Mouse (Mus musculus): Measurements from ENCODE around the gene 5031439G07Rik. TPM values are rescaled to one million over a fixed set of nuclear protein-coding genes. Genes with fewer than 3 reads are reported as not detected.
"Not testable (repeated sequence)": the region's sequence is repeated elsewhere in the genome, so short reads cannot be mapped to it uniquely, and the experiment has no call there.

5031439G07Rik gene
- not detected in 2 replicates for polyA plus RNA-seq (2012; ENCODE audit: insufficient read depth, insufficient read length, low replicate concordance, missing spikeins)

DNA sequence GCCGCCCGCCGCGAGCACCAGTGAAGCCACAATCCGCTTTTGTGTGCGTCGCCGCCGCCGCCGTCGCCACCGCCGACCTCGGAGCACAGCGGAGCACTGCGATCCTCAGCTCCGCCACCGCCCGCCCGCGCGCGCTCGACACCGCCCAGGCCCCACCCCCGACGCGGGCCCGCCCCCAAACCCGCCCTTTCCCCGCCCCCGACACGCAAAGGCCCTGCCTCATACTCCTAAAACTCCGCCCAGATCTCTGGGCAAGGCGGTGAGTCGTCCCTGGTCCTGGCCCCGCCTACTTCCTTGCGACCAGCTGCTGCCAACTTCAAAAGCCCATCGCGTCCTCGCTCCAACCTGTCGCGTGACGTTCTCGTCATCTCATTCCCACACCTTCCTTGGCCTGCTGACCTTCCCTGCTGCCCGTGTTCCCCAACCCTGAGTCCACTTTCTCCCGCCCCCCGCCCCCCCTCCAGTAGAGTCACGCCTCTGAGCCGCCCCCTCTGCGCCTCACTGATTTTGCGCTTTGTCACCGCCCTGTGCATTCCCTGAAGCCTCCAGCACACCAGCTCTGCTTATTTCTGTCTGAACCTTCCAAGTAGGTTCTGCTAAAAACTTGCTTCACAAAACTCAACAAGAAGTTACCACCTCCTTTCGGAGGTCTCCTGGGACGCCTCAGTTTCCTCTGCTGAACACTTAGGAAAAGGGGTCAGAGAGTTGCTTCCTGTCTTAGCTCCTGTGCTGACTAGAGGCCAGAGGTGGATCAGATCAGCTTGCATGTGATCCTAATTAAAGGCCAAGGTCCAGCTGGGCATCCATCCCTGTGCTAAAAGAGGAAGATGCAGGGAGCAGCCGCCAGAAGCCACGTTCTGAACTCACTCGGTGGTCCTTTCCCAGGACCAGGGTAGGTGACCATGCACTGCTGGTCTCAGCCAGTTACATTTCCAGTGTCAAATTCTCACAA lies at the start of gene 5031439G07Rik:
5031439G07Rik (minus strand) TSS at position 678 of the 952 bp plus-strand sequence.
- Histone ChIP-seq H3K4me1 (ENCODE audit: control insufficient read depth, insufficient read depth, low read length) (peaks cover 44% of the 10 kb centered on the region), H3K27ac (ENCODE audit: insufficient read depth, low read depth, low read length) (peak within 1 kb of the TSS; percentile 50), H3K4me3 (ENCODE audit: insufficient read depth, low read depth, low read length) (peak within 1 kb of the TSS; percentile 95)
- WGBS = 3% methylated on average over 59 of the region's 59 CpGs
- TF ChIP-seq POLR2A (IDR thresholded peaks at IDR 0.05; ENCODE audit: insufficient read depth, low read depth, low read length) (0 out of 2 replicates have a peak, but pooled peaks have one; percentile 42), CTCF (IDR thresholded peaks at IDR 0.05; ENCODE audit: insufficient read depth, low read depth, low read length) (no peak)

- peak overlapping the region; percentile 1; the same call in 1 of the 2 replicates for H3K27ac ChIP-seq (ENCODE audit: insufficient read depth, low read depth, low read length)
- no peak for TF ChIP-seq CTCF (IDR thresholded peaks at IDR 0.05; ENCODE audit: insufficient read depth, low read depth, low read length)
- TF ChIP-seq POLR2A (IDR thresholded peaks at IDR 0.05; ENCODE audit: insufficient read depth, low read depth, low read length) = no peak
- WGBS = 2% methylated on average over 8 of the region's 8 CpGs
- H3K4me1 ChIP-seq (ENCODE audit: control insufficient read depth, insufficient read depth, low read length) = peaks cover 35% of the 10 kb centered on the region
- peak overlapping the region; percentile 67 for H3K4me3 ChIP-seq (ENCODE audit: insufficient read depth, low read depth, low read length)
These were observed 49.0 kb upstream of the 5031439G07Rik start for GRCm38 (mm10) chr15:85037343-85037690.

DNA sequence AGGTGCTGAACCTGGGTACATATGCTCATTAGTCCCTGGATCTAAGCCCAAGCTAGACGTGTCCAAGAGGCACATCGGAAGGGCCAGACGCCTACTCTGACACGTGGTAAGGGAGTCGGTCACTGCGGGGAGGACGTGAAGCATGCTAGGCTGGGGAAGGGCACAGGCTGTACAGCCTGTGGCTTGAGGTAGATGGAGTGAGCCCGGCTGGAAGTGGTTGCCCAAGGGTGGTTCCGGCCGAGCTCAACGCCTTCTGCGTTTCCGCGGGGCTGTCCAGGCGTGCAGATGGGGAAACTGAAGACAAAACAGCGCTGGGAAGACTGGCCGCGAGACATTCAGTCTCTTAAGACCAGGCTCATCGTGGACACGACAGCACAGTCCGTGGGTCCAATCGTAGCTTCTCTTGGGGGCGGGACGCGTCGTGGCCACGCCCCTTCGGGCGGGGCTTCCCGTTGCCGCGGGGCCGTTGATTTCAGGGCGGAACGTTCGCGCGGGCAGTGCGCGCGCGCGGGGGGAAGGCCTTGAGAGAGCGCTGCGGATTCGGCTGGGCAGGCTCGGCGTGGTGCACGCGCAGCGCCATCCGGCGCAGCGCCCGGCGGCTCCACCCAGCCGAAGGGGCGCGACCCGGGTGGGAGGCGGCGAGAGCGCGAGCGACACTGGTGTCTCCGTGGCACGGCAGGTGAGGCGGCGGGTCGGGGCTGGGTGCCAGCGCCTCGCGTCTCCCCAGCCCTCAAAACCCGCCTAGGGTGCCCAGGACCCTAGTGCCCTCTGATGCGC lies 48.4 kb upstream of the 5031439G07Rik start:
- 1% methylated on average over 75 of the region's 75 CpGs for WGBS
- peak overlapping the region; percentile 67 for H3K4me3 ChIP-seq (ENCODE audit: insufficient read depth, low read depth, low read length)
- H3K4me1 ChIP-seq (ENCODE audit: control insufficient read depth, insufficient read depth, low read length) = peaks cover 32% of the 10 kb centered on the region
- TF ChIP-seq CTCF (IDR thresholded peaks at IDR 0.05; ENCODE audit: insufficient read depth, low read depth, low read length) (no peak), POLR2A (IDR thresholded peaks at IDR 0.05; ENCODE audit: insufficient read depth, low read depth, low read length) (peak; percentile 77)
- peak overlapping the region; percentile 42 for H3K27ac ChIP-seq (ENCODE audit: insufficient read depth, low read depth, low read length)

GRCm38 (mm10) chr15:85033916-85034315 lies 45.6 kb upstream of the 5031439G07Rik start:
- not testable (repeated sequence) for H3K27ac ChIP-seq (ENCODE audit: insufficient read depth, low read depth, low read length)
- peaks cover 17% of the 10 kb centered on the region for H3K4me1 ChIP-seq (ENCODE audit: control insufficient read depth, insufficient read depth, low read length)
- WGBS = 71% methylated on average over 7 of the region's 7 CpGs

DNA sequence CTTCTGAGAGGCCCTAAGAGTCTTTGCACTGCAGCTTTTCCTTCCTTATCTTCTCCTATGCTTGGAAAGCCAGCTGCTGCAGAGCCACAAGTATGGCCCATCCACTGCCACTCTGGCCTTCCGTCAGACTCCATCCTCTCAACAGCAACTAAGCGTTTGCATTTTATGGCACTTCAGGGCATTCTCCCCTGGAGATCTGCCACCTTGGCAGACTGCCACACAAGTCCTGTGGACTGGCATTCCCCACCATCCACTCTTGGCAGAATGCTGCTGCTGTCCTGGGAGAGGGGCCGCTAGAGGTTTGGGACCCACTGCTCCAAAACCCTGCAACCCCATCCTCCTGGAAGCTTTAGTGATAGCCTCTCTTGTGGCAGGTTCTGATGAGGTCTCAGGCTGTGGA lies 43.5 kb upstream of the 5031439G07Rik start:
- TF ChIP-seq POLR2A (IDR thresholded peaks at IDR 0.05; ENCODE audit: insufficient read depth, low read depth, low read length) (no peak), CTCF (IDR thresholded peaks at IDR 0.05; ENCODE audit: insufficient read depth, low read depth, low read length) (no peak)
- Histone ChIP-seq H3K4me1 (ENCODE audit: control insufficient read depth, insufficient read depth, low read length) (peaks cover 6% of the 10 kb centered on the region; the same call in 1 of the 2 replicates), H3K4me3 (ENCODE audit: insufficient read depth, low read depth, low read length) (no peak overlapping the region), H3K27ac (ENCODE audit: insufficient read depth, low read depth, low read length) (no peak overlapping the region)
- WGBS = 43% methylated on average over 3 of the region's 3 CpGs

More at GRCm38 (mm10) chr15:85033916-85034315, 45.6 kb upstream of the 5031439G07Rik start:
- H3K4me3 ChIP-seq (ENCODE audit: insufficient read depth, low read depth, low read length) = not testable (repeated sequence)

DNA sequence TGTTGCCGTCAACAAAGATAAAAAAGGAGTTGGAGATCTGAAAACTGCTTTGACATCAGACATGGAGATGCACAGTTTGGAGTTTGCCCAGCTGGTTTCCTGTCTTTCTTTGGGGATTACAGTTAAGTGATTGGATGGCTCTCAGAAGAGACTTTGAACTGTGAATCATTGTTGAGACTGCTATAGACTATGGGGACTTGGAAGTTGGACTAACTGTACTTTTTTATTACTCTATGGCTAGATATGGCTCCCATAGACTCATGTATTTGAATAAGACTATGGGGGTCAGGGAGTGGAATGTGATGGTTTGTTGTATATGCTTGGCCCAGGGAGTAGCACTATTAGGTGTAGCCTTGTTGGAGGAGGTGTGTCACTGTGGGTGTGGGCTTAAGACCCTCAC lies 42.3 kb upstream of the 5031439G07Rik start:
- H3K4me1 ChIP-seq (ENCODE audit: control insufficient read depth, insufficient read depth, low read length); H3K27ac ChIP-seq (ENCODE audit: insufficient read depth, low read depth, low read length); H3K4me3 ChIP-seq (ENCODE audit: insufficient read depth, low read depth, low read length): not testable (repeated sequence)
- 88% methylated on average over 1 of the region's 1 CpGs for WGBS

GRCm38 (mm10) chr15:85028648-85029047 lies 40.3 kb upstream of the 5031439G07Rik start, which contains the start of gene Fam118a:
Fam118a (plus strand) TSS chr15:85028948.
- 78% methylated on average over 1 of the region's 1 CpGs for WGBS
- H3K4me1 ChIP-seq (ENCODE audit: control insufficient read depth, insufficient read depth, low read length); H3K4me3 ChIP-seq (ENCODE audit: insufficient read depth, low read depth, low read length); H3K27ac ChIP-seq (ENCODE audit: insufficient read depth, low read depth, low read length): not testable (repeated sequence)

GRCm38 (mm10) chr15:85027740-85028139 lies 39.4 kb upstream of the 5031439G07Rik start:
- Histone ChIP-seq H3K4me1 (ENCODE audit: control insufficient read depth, insufficient read depth, low read length) (0 out of 2 replicates have a peak, but pooled peaks cover 2% of the 10 kb centered on the region), H3K27ac (ENCODE audit: insufficient read depth, low read depth, low read length) (no peak overlapping the region), H3K4me3 (ENCODE audit: insufficient read depth, low read depth, low read length) (no peak overlapping the region)
- 64% methylated on average over 4 of the region's 4 CpGs for WGBS
- TF ChIP-seq CTCF (IDR thresholded peaks at IDR 0.05; ENCODE audit: insufficient read depth, low read depth, low read length) = no peak
- TF ChIP-seq POLR2A (IDR thresholded peaks at IDR 0.05; ENCODE audit: insufficient read depth, low read depth, low read length) = no peak

DNA sequence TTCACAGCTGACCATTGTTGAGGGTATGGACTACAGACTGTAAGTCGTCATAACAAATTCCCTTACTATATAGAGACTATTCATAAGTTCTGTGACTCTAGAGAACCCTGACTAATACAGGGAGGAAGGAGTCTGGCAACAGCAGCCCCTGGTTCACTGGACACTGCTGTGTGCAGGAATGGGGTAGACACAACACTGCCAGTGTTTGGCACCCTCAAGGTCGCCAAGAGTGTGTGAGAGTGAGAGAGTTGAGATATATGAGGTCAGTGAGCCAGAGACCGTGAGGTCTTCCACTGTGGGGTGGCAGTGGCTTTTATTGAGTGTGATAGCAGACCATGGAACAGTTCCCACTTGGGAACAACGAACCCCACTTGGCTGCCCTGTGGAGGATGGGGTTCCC lies 37.8 kb upstream of the 5031439G07Rik start:
- WGBS = 67% methylated on average over 4 of the region's 4 CpGs
- 0 out of 2 replicates have a peak, but pooled peaks cover 2% of the 10 kb centered on the region for H3K4me1 ChIP-seq (ENCODE audit: control insufficient read depth, insufficient read depth, low read length)
- H3K27ac ChIP-seq (ENCODE audit: insufficient read depth, low read depth, low read length) = no peak overlapping the region
- no peak for TF ChIP-seq POLR2A (IDR thresholded peaks at IDR 0.05; ENCODE audit: insufficient read depth, low read depth, low read length)
- TF ChIP-seq CTCF (IDR thresholded peaks at IDR 0.05; ENCODE audit: insufficient read depth, low read depth, low read length) = no peak
- no peak overlapping the region for H3K4me3 ChIP-seq (ENCODE audit: insufficient read depth, low read depth, low read length)
